Mouse (Mus musculus): ENCODE results near the gene U2af1l4.

The U2af1l4 gene

DNA sequence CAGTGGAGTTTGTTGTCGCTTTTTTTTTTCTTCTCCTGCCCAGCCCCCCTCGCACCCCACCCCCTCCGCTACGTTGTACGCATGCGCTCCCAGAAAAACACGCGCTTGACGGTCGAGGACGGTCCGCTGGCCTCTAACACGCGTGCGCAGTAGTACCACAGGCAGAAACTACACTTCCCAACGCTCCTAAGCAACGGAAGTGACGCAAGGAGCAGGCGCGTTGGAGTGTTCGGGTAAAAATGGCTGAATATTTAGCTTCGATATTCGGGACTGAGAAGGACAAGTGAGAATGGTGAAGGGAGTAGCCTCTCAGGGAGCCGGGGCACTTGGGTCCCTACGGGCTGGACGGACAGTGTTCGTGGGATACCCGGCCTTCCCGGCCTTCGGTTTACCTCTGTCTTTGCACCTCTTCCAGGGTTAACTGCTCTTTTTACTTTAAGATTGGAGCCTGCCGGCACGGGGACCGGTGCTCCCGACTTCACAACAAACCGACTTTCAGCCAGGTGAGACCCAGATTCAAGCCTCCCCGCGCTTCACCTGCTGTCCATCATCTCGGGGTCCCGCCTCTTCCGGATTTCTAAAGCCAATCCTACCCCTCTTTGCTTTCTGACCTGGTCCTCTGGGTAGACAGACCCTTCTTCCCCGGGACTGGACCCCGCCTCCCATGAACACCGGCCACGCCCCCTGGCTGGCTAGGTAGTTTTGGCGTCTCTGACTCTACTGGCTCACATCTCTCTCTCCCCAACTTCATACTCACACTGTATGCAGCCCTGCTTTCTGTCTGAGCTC is at the start of gene U2af1l4, which contains the start of the genes Gm49396 and Psenen:
TSS of gene U2af1l4 (plus strand) at position 185 of the 789 bp plus-strand sequence.
TSS of gene Gm49396 (plus strand) at position 228 of the 789 bp plus-strand sequence.
TSS of gene Psenen (minus strand) at position 511 of the 789 bp plus-strand sequence.
- peak; percentile 89 to 91 for DNase-seq (ENCODE audit: low read depth in 2 of 2, low spot score in 2 of 2)

DNA sequence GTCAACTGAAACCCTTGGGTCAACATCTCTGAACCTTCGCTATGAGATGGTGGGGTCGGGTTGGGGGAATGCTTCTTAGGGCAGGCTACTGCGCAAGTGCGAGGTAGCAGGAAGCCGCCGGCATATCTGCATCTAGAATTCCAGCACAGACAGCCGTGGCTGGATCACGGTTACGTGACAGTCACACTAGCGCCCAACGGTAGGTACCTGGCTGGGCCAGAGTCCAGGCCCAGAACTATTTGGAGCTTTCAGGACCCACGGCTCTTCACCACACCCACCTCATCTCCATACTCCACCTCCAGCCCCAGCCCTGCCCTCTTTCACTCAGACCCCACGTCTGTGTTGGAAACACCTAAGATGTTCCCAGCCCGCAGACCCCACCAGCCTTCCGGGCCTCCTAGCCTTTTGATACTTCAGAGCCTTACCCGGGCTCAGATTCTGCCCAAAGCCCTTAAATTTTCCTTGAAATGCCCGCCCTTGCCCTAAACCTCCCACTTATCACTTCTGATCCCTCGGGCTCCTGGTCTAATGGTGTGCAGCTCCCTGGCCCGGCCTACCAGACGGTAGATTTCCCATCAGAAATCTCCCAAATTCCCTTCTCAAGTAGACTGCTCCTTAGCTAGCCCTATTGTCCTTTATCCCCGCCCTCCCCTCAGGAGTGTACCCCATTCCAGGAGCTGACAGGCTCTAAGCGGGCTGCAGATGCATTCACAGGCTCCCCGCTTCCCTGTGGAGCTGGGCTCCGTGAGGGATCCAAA is 47.9 kb upstream of the U2af1l4 start:
- no peak for DNase-seq (ENCODE audit: low read depth in 2 of 2, low spot score in 2 of 2)

DNA sequence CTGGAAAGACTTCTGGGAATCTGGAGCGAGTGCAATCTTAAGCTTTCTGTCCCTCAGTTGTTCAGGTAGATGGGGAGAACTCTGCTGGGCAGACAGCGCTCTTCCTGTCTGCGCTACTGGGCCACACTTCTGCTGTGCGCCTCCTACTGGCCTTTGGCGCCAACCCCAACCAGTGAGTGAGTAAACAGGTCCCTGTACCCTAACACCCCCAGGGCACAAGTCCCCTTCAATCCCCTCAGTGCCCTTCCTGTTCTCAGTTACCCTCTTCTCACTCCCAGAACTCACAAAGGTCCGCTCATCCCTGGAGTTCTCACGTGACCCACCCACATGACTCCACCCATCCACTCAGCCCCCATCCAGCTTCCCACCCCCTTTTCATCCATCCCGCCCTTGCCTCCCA is 44.8 kb upstream of the U2af1l4 start:
- no peak for DNase-seq (ENCODE audit: low read depth in 2 of 2, low spot score in 2 of 2)

DNA sequence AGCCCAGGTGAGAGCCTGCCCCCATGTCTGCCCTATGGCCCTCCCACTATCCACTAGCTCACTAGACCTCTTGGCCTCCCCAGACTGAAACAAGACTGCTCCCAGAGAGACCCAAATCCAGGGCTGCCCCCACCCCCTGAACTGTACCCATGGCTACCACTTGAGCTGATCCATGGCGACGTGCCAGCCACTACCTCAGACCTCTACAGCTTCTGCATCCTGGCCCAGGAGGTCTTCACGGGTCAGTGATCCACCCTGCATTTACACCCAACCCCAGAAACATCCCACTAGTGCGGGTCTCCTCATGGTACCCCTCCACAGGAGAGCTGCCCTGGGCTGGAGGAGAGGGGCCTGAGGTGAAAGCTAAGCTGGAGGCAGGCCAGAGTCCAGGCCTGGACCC is 42.7 kb upstream of the U2af1l4 start:
- no peak for DNase-seq (ENCODE audit: low read depth in 2 of 2, low spot score in 2 of 2)

DNA sequence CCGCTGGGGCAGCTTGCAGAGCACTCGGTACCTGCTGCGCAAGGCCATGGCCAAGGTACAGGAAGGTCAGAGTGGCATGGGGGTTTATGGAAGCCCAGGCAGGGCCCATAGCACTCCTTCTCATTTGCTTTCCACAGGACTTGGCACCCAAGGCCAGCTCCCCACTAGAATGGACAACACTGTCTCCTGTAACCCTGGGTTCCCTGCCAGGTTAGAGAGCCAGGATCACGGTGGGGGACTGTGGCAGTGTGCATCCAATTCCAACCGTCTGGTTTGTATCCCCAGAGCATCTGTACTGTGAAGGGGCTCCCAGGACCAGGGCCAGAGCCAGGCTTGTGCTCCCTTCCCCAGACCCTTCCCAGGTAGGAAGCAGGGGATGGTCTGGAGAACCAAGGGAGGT is 42.2 kb upstream of the U2af1l4 start:
- no peak for DNase-seq (ENCODE audit: low read depth in 2 of 2, low spot score in 2 of 2)

DNA sequence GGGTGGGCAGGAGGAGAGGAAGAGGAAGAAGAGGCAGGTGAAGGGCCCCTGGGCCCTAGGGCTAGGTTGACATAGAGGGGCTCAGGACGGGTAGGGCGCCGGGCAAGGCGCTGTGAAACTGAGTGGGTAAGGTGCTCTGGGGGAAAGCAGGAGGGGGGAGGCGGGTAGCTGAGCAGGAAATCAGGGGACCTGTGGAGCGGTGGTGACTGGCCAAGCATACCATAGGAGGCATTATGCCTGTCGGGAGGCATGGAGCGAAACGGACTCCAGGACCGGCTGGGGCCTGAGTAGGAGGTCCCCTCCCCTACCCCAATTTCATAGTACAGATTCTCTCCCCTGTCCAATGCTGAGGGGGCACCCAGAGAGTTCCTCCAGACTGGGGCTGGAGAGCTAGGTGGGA is 40.2 kb upstream of the U2af1l4 start:
- DNase-seq (ENCODE audit: low read depth in 2 of 2, low spot score in 2 of 2) = no peak

DNA sequence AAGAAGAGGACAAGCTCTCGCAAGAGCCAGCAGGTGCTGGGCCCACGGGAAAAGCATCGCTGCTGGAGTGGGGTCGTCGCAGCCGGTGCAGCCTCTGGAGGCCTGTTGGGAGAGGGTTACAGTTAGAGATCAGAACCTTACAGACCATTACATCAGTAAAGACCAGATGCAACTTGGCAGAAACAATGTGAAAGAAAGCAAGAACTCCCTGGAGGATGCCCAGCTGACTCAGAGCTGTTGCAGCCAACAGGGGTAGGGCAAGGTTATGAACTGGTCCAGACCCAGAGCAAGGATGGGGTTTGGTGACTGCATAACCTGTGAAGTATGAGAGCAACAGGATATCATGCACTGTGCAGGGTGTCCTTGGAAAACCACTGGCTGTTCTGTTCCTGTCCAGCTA is 38.6 kb upstream of the U2af1l4 start:
- DNase-seq (ENCODE audit: low read depth in 2 of 2, low spot score in 2 of 2) = no peak

DNA sequence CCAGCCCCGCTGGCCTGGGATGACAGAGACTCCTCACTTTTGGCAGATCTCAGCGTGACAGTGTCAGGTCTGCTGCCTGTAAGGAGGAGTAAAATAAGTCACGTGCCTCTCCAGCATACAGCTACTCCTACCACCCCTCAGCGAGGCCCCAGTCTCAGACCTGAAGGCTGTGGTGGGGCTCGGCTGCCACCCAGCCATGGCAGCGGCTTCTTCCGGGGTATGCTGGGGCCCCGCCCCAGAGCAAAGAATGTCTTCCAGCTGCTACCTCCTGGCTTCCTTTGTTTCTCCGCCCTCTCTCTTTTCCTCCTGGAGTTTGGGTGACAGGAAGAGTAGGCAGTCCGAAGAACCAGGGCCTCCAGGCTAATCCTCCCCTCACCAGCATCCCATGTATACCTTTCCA is 37.1 kb upstream of the U2af1l4 start:
- DNase-seq (ENCODE audit: low read depth in 2 of 2, low spot score in 2 of 2) = no peak

DNA sequence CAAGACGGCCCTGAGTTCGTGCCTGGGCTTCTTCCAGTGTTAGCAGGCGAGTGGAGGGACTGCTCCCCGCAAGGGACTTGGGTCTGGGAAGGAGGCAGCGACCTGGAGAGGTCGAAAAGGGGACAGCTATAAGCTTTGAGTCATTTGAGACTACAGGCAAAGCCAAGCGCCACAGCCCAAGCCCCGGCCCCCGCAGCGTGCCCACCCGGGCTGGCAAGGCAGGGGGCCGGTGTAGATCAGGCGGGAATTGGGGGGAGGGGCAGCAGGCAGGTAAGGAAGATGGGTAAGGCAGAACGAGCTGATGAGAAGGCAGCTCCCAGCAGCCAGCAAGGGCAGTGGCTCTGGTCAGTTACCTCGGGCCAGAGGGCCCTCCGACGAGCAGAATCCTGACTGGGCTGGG is 36.7 kb upstream of the U2af1l4 start:
- DNase-seq (ENCODE audit: low read depth in 2 of 2, low spot score in 2 of 2) = no peak

DNA sequence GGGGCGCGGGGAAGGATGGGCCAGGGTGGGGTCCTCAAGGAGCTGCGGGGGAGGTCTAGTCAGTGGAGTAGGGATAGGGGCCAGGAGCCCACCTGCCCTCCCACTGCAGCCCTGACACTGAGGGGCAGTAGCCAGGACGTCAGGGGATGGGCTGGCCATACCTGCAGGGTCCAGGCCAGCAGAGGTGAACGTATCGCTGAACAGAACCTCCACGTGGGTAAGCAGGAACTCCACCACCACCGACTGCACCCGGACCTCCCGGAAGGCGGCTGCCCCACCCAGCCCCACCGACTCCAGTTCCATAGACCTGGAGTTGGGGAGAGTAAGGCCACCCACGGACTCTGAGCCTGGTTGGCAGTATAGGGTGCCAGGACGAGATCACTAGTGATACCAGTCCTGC is 36.1 kb upstream of the U2af1l4 start:
- DNase-seq (ENCODE audit: low read depth in 2 of 2, low spot score in 2 of 2) = no peak

DNA sequence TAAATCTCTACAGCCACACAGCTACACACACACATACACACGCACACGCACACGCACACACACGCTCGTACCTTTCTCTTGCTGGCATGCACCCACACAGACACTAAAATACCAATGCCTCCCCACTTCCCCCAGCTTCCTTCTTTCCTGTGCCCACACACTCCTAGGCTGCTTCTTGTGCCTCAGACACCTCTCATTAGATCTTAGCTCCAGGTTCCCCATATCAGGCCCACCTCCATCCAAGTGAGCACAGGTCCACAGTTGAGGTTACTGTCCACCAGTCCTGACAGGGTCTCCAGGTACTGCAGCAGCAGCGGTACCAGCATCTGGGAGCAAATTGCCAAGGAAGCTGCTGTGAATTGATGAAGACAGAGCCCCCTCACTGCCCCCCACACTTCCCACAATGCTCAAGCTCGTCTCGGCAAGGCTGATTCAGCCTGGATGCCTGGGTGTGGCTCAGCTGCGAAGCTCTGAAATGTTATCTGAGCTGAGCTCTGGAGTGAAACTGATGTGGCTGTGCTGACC is 31.7 kb upstream of the U2af1l4 start:
- DNase-seq (ENCODE audit: low read depth in 2 of 2, low spot score in 2 of 2) = no peak

DNA sequence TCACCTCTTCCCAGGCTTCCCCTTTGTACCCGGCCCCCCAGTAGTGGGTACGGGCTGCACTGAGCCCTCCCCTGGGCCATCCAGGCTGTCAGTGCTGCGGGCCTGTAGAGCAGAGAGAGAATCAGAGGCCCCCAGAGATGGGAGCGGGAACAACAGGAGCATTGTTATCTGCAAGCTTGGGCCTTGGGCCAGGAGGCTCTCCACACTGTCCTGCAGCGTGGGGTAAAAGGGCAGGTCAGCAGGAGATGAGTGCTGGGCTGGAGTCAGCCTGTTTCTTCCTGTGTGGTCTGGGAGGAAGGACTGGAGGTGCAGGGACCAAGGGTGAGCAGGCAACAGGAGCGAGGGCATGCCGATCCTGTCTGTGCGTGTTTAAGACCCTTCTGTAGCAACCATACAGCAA is 30.2 kb upstream of the U2af1l4 start:
- DNase-seq (ENCODE audit: low read depth in 2 of 2, low spot score in 2 of 2) = no peak

DNA sequence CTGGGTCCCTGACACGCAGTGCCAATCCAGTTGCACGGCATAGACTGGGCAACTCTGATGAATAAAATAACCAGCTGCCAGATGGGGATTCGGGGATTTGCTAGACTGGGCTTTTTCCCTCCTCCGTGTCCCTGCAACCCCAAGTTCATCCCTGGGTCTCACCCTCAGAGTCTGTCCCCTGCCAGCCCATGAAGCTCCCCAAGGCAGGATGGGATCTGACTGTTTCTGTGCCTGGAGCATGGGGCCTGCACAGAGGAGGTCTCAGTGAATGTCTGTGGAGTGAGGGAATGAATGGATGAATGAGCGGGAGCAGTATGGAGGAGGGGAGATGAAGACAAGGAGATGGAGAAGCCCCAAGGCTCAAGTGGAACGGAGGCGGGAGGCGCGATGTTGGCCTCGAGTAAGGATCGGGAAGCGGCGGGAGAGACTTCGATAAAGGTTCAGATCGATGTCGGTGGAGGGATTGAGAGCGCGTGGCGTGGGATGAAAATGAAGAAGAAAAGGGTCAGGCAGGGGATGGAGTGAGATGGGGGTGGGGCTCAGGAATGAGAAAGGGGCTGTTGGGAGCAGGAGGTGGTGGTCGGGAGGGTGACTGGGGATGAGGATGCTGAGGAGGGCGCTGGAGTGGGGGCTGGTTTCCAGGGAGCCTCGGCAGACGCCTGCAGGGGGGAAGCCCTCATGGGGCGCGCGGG is 29.0 kb upstream of the U2af1l4 start:
- no peak for DNase-seq (ENCODE audit: low read depth in 2 of 2, low spot score in 2 of 2)

DNA sequence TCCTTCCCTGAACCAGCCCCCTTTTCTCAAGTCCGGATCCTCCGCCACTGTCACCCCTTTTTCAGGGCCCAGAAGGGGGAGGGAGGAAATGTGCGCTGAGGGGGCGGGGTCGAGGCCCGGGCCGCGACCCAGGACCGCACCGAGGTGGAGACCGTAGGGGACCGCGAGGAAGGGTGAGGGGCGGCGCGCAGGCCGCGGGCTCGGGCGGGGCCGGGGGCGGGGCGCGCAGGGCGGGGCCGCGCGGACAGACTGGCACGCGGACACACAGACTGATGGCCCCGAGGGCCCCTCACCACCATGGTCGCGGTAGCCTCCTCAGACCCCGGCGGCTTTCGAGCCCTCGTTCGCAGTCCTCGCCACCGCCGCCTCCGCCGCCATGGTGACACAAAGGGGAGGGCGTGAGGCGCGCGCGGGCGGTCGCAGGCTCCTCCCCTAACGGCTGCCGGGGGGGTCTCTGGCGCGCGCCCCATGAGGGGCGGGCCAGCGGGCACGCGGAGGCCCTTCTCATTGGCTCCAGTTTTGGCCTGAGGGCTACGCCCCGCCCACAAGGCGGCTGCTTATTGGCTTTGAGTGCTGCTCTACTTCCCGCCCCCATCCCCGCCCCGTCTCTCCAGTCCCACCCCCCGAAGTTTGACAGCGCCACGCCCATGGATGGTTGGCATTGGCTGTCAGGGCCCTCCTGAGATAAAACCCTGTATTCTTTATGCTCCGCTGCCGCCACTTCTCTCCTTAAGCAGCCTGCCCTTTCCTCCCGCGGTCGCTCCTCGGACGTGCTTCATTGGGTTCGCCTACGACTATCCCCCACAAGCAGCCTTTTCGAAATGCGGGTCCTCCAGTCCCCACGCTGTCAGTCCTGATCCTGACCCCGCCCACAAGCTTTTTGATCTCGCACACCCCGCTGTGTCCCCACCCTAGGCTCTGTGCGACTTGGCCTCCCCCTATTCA is 28.2 kb upstream of the U2af1l4 start, which contains the start of gene Arhgap33:
TSS of gene Arhgap33 (minus strand) at position 428 of the 945 bp plus-strand sequence.
- peak; percentile 85 to 90 for DNase-seq (ENCODE audit: low read depth in 2 of 2, low spot score in 2 of 2)

DNA sequence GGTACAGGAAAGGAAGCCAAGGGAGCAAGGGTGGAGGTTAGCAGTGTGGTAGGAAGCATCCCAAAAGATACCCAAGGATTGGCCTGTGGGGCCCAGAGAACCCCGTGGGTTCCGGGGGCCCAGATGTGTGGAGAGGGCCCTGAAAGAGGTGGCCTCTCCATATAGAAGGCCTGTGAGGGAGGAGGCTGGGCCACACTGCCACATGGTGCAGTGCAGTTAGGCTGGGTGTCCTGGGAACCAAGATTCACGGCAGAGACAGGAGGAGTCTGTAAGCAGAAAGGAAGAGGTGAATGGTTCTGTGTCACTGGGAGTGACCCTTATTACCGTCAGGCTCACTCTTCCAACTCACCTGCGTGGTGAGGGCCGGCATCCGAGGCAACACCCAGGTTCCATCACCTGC is 22.5 kb upstream of the U2af1l4 start:
- no peak for DNase-seq (ENCODE audit: low read depth in 2 of 2, low spot score in 2 of 2)

DNA sequence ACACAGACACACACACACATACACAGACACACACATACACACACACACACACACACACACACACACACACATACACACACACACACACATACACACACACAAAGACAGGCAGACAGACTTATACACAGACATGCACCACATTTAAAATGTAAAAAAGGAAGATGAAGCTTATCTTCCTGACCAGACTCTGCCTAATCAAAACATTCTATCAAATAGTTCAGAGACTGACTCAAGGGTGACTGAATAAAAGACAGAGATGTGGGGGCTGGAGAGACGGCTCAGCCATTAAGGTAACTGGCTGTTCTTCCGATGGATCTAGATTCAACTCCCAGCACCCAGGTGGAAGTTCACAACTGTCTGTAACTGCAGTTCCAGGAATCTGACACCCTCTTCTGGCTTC is 18.8 kb upstream of the U2af1l4 start:
- DNase-seq (ENCODE audit: low read depth in 2 of 2, low spot score in 2 of 2) = no peak

DNA sequence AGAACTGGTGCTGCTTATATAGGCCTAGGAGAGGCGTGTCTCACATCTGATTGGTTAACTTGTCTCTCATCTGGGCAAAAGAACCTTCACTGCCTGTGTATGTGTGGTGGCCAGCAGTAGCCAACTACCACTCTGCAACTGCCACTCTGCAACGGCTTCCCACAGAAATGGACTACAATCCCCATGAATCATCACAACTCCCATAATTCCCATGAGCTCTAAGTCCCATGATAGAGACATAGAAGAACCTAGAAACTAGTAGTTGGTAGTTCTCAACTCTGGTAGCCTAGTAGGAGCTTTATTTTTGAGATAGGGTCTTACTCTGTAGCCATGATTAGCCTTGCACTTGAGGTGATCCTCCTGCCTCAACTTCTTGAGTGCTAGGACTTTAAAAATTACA is 13.2 kb upstream of the U2af1l4 start:
- DNase-seq (ENCODE audit: low read depth in 2 of 2, low spot score in 2 of 2) = no peak

DNA sequence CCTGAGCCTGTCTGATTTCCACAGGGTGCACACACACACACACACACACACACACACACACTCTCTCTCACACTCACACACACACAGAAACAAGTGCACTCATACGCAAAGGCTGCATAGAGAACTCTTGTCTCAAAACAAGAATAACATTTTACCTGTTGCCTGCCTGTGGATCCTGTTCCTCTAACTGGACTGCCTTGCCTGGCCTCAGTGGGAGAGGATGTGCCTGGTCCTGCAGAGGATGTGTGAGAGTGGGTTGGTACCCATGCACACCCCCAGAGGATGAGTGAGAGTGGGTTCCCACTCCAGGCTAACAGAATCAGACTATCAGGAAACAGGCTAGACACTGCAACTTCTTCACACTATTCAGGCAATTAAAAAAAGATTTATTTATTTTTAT is 12.5 kb upstream of the U2af1l4 start:
- DNase-seq (ENCODE audit: low read depth in 2 of 2, low spot score in 2 of 2) = no peak

DNA sequence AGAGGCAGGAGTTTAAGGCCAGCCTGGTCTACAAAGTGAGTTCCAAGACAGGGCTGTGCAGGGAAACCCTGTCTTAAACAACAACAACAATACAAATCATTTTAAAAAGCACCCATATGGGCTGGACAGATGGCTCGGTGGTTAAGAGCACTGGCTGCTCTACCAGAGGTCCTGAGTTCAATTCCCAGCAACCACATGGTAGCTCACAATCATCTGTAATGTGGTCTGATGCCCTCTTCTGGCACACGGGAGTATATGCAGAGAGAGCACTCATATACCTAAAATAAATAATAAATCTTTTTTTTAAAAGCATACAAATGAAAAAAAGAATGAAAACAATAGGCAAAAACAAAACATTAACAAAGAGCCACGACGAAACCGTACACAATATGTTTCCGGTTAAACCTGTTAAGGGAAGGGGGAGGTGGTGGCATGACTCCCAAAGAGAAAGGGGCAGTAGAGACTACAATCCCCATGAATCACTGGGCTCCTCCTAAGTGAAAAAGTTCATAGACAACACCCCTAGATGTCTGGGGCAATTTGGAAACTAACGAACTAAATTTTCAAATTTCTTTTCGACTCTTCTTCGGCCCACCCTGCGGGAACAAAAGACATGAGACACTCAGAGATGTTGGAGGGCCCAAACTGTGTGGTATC is 11.5 kb upstream of the U2af1l4 start:
- no peak for DNase-seq (ENCODE audit: low read depth in 2 of 2, low spot score in 2 of 2)
